Mouse (Mus musculus) ES-E14 (cell line): ENCODE measurements around the gene Neurl4. TPM values are rescaled to one million over a fixed set of nuclear protein-coding genes. Genes with fewer than 3 reads are reported as not detected.
"Not testable (repeated sequence)": the region's sequence is repeated elsewhere in the genome, so short reads cannot be mapped to it uniquely, and the experiment has no call there.

Experiments used
- DNase-seq: peaks from one replicate; pipeline ENCODE4 v3.0.0-alpha.2; 2013; ENCODE audit warnings: low read depth, low spot score
- H3K27ac ChIP-seq: 2 replicates; pipeline ENCODE4 v1.5.1; 2012; ENCODE audit warnings: low read depth, mild to moderate bottlenecking, low read length, moderate library complexity, mixed read lengths; ENCODE audit not compliant: poor library complexity, insufficient read depth, severe bottlenecking
- H3K36me3 ChIP-seq: 2 replicates; pipeline ENCODE4 v1.6.1; 2012; ENCODE audit warnings: mild to moderate bottlenecking, low read length, moderate library complexity, mixed read lengths; ENCODE audit not compliant: control insufficient read depth, poor library complexity, insufficient read depth, severe bottlenecking
- H3K4me1 ChIP-seq, 2 experiments: fragments of 150-350 bp in 1 of 2; sonication (generic) in 1 of 2; 2 replicates each; pipeline ENCODE4 v1.6.1; 2012; ENCODE audit warnings: low read length in 2 of 2, mild to moderate bottlenecking in 1 of 2, mixed read lengths in 1 of 2; ENCODE audit not compliant: control insufficient read depth in 2 of 2, insufficient read depth in 2 of 2, poor library complexity in 1 of 2
- H3K4me3 ChIP-seq, 2 experiments: fragments of 150-350 bp in 1 of 2; sonication (generic) in 1 of 2; 2 replicates each; pipeline ENCODE4 v1.5.1; 2012; ENCODE audit warnings: low read length in 2 of 2, low read depth in 1 of 2, mild to moderate bottlenecking in 1 of 2, mixed read lengths in 1 of 2; ENCODE audit not compliant: insufficient read depth in 1 of 2, poor library complexity in 1 of 2, severe bottlenecking in 1 of 2
- H3K9ac ChIP-seq: 2 replicates; pipeline ENCODE4 v1.6.1; 2012; ENCODE audit warnings: low read depth, mild to moderate bottlenecking, low read length, mixed read lengths; ENCODE audit not compliant: poor library complexity, insufficient read depth, severe bottlenecking
- H3K9me3 ChIP-seq: fragments of 150-350 bp; sonication (generic); 2 replicates; pipeline ENCODE4 v1.6.1; 2012; ENCODE audit warnings: low read depth, mild to moderate bottlenecking, low read length; ENCODE audit not compliant: control insufficient read depth, insufficient read depth
- CHD2 ChIP-seq: IDR thresholded peaks from 2 replicates; pipeline ENCODE4 v1.6.1; 2014; ENCODE audit warnings: mild to moderate bottlenecking, low read depth, low read length, inconsistent platforms
- HCFC1 ChIP-seq: IDR thresholded peaks from 2 replicates; pipeline ENCODE4 v1.6.1; 2012; ENCODE audit warnings: low read length, inconsistent platforms, borderline replicate concordance; ENCODE audit not compliant: insufficient read depth
- MAFK ChIP-seq: IDR thresholded peaks from 2 replicates; pipeline ENCODE4 v1.6.1; 2014; ENCODE audit warnings: mild to moderate bottlenecking, low read depth, low read length, inconsistent platforms; ENCODE audit not compliant: insufficient read depth
- ZC3H11A ChIP-seq: IDR thresholded peaks from 2 replicates; pipeline ENCODE4 v1.6.1; 2012; ENCODE audit warnings: low read depth, mild to moderate bottlenecking, inconsistent platforms, low read length, borderline replicate concordance
- ZNF384 ChIP-seq: IDR thresholded peaks from 2 replicates; pipeline ENCODE4 v1.6.1; 2012; ENCODE audit warnings: low read depth, low read length, inconsistent platforms
- in situ Hi-C, 2 experiments: fragments of 600-800 bp; cut with MboI; formaldehyde crosslinking; loops; one replicate each; pipeline ENCODE4 v1.15.1; 2025; ENCODE audit warnings: low sequenced_read_pairs in 2 of 2, inconsistent platforms in 1 of 2; ENCODE audit not compliant: unreplicated experiment in 2 of 2
- total RNA-seq: library from RNA; depleted of rRNA; stranded (reverse); fragments of 300-350 nt; gene quantifications from 2 replicates; pipeline ENCODE4 v1.2.3, GENCODE M21; 2012

Neurl4 gene
- total RNA-seq, 1 experiment, result 66.3 TPM

- DNase-seq, result no peak
- H3K4me1 ChIP-seq, result peaks cover 4 to 14% of the 10 kb centered on the region in 2 experiments; a peak in 2 of 4 replicates
- H3K36me3 ChIP-seq, result peaks cover 4% of the 10 kb centered on the region; the same call in 1 of the 2 replicates
- H3K9ac ChIP-seq, result peak within 1 kb of the TSS; percentile 67
- peak within 1 kb of the TSS; percentile 53 to 65 for H3K4me3 ChIP-seq
- no peaks in the 10 kb centered on the region for H3K9me3 ChIP-seq
- H3K27ac ChIP-seq, result no peak within 1 kb of the TSS
- TF ChIP-seq HCFC1 (no peak), CHD2 (no peak), MAFK (no peak), ZC3H11A (no peak), ZNF384 (no peak)
- in situ Hi-C loops, result no loop called here
Measured at GRCm38 (mm10) chr11:69858113-69858998, 42.5 kb upstream of the Neurl4 start, which contains the start of gene Tnk1. Gene Tnk1 (minus strand): TSS chr11:69858730.

DNA sequence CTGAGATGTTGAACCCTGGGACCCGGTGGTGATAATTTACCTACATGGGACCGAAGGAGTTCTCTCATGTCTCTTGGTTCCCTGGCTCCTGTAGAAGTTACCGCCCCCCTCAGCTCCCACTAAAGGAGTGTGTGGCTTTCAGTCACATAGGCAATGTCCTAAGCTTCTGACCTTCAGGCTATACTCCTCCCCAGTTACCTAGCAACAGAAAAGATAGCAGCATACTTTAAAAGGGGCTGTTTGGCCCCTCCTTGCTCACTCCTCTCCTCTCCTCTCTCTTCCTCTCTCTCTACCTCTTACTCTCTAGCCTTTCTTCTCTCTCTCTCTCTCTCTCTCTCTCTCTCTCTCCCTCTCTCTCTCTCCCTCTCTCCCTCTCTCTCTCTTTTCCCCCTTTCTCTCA lies 37.1 kb upstream of the Neurl4 start:
- H3K27ac ChIP-seq, in situ Hi-C loops, H3K9me3 ChIP-seq, DNase-seq, H3K4me3 ChIP-seq, H3K9ac ChIP-seq, H3K36me3 ChIP-seq, H3K4me1 ChIP-seq: not testable (repeated sequence)

- no peak overlapping the region for H3K27ac ChIP-seq
- no peak overlapping the region for H3K4me3 ChIP-seq
- H3K4me1 ChIP-seq, result peaks cover 2 to 5% of the 10 kb centered on the region in 2 experiments; a peak in 2 of 4 replicates
- no peak overlapping the region for H3K9ac ChIP-seq
- TF ChIP-seq MAFK, result no peak
- no peak for TF ChIP-seq CHD2
- no peak for TF ChIP-seq ZC3H11A
- TF ChIP-seq ZNF384, result no peak
- TF ChIP-seq HCFC1, result no peak
- no peaks in the 10 kb centered on the region for H3K9me3 ChIP-seq
- no peak for DNase-seq
- in situ Hi-C loops, result no loop called here
- no peaks in the 10 kb centered on the region for H3K36me3 ChIP-seq
Measured at GRCm38 (mm10) chr11:69864138-69864860, 36.6 kb upstream of the Neurl4 start.

DNA sequence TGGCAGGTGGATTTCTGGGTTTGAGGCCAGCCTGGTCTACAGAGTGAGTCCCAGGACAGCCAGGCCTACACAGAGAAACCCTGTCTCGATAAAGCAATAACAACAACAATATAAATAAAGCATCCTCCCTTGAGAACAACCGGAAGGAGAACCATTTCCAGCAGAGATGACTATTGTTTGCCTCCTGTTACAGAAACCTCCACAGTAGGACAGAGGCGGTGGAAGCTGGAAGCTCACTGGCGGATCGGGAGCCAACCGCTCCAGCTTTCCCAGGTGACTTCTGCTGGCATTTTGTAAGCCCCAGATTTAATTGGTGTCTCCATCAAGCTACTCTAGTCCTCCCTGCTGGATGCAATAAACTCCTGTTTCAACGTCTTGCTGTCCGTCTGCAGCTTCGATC lies 35.3 kb upstream of the Neurl4 start:
- Histone ChIP-seq H3K4me3 (no peak overlapping the region), H3K9me3 (no peaks in the 10 kb centered on the region), H3K27ac (no peak overlapping the region), H3K36me3 (no peaks in the 10 kb centered on the region), H3K4me1 (peaks cover 2 to 5% of the 10 kb centered on the region in 2 experiments; a peak in 2 of 4 replicates), H3K9ac (no peak overlapping the region)
- no peak for DNase-seq
- in situ Hi-C loops, result no loop called here
- TF ChIP-seq CHD2 (no peak), ZC3H11A (no peak), HCFC1 (no peak), ZNF384 (no peak), MAFK (no peak)
